Mouse (Mus musculus) liver, embryonic 16.5 days (tissue): ENCODE data around the gene Hs3st4. TPM values are rescaled to one million over a fixed set of nuclear protein-coding genes. Genes with fewer than 3 reads are reported as not detected.

Experiments used
- ATAC-seq: fragments of 200-750 bp; cut with Nextera tagmentation; 2 replicates; pipeline ENCODE4 v1.8.0; 2017; ENCODE audit warnings: low read depth, mild to moderate bottlenecking, moderate number of reproducible peaks, moderate library complexity
- H3K27ac ChIP-seq: fragments of 300-500 bp; sonication (generic); 2 replicates; pipeline ENCODE4 v1.5.1; 2014; ENCODE audit warnings: mild to moderate bottlenecking, low read length
- H3K27me3 ChIP-seq: fragments of 300-500 bp; sonication (generic); 2 replicates; pipeline ENCODE4 v1.6.1; 2014; ENCODE audit warnings: low read depth, low read length, mixed read lengths; ENCODE audit not compliant: control insufficient read depth, insufficient read depth
- H3K36me3 ChIP-seq: fragments of 300-500 bp; sonication (generic); 2 replicates; pipeline ENCODE4 v1.6.1; 2014; ENCODE audit warnings: mild to moderate bottlenecking; ENCODE audit not compliant: control insufficient read depth, insufficient read depth
- H3K4me1 ChIP-seq: fragments of 300-500 bp; sonication (generic); 2 replicates; pipeline ENCODE4 v1.6.1; 2014; ENCODE audit warnings: low read depth, low read length, mixed read lengths; ENCODE audit not compliant: control insufficient read depth
- H3K4me2 ChIP-seq: fragments of 300-500 bp; sonication (generic); 2 replicates; pipeline ENCODE4 v1.6.1; 2014; ENCODE audit warnings: low read depth, low read length, mixed read lengths
- H3K4me3 ChIP-seq: fragments of 300-500 bp; sonication (generic); 2 replicates; pipeline ENCODE4 v1.5.1; 2014; ENCODE audit warnings: low read depth, mild to moderate bottlenecking, low read length
- H3K9ac ChIP-seq: fragments of 300-500 bp; sonication (generic); 2 replicates; pipeline ENCODE4 v1.6.1; 2014; ENCODE audit warnings: low read depth, low read length
- H3K9me3 ChIP-seq: fragments of 300-500 bp; sonication (generic); replicated peaks from 2 replicates; pipeline ENCODE4 v1.6.1; 2016; ENCODE audit warnings: low read length; ENCODE audit not compliant: control insufficient read depth
- WGBS: fragments of 180-500 bp; shearing (Covaris S2); extraction: QIAGEN DNeasy Blood & Tissue Kit; methylation state at CpG from one replicate; pipeline ENCODE4 v1.1.7; 2014; ENCODE audit not compliant: insufficient replicate concordance; 5-methylcytosine and 5-hydroxymethylcytosine counted together
- polyA plus RNA-seq: library from polyadenylated mRNA; unstranded; fragments of >200 nt; fragmentation: Nextera tagmentation; extraction: Ambion mirVana; gene quantifications from 2 replicates; pipeline ENCODE4 v1.2.1, GENCODE M21; 2015

Hs3st4 gene
- polyA plus RNA-seq, 1 experiment from 2014 or later = not detected

DNA sequence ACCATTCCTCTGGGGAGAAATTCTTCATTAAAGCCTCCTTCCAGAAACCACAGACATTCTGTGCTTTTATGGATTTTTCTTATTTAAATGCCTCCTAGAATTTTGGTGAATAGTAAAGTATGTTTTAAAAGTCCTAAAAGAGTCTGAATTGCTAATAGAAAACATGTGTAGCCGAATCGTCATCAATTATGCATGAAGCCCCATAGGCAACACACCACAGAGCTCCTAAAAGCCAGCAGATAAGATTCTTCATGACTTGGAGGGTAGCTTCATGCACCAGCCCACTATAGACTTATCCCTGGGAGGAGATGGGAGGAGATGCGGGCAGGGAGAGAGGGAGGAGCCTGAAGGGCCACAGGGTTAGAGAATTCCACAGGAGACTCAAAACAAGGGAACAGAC, 358.8 kb downstream of the Hs3st4 start:
- WGBS = 54% methylated on average over 3 of the region's 3 CpGs
- Histone ChIP-seq H3K4me2 (no peak overlapping the region), H3K9me3 (no peaks in the 10 kb centered on the region), H3K4me3 (no peak overlapping the region), H3K27ac (no peak overlapping the region), H3K27me3 (no peaks in the 10 kb centered on the region), H3K4me1 (no peaks in the 10 kb centered on the region), H3K9ac (no peak overlapping the region), H3K36me3 (no peaks in the 10 kb centered on the region)
- no peak for ATAC-seq

- Histone ChIP-seq H3K27ac (no peak overlapping the region), H3K4me3 (no peak overlapping the region), H3K4me1 (no peaks in the 10 kb centered on the region), H3K36me3 (no peaks in the 10 kb centered on the region), H3K9me3 (no peaks in the 10 kb centered on the region), H3K4me2 (no peak overlapping the region), H3K27me3 (no peaks in the 10 kb centered on the region), H3K9ac (no peak overlapping the region)
- no peak for ATAC-seq
- 53% methylated on average over 13 of the region's 13 CpGs for WGBS
These were observed 364.7 kb downstream of the Hs3st4 start for GRCm38 (mm10) chr7:124347218-124348017.

GRCm38 (mm10) chr7:124354035-124354434, 371.4 kb downstream of the Hs3st4 start:
- no peaks in the 10 kb centered on the region for H3K27me3 ChIP-seq
- H3K36me3 ChIP-seq = no peaks in the 10 kb centered on the region
- WGBS = 65% methylated on average over 4 of the region's 4 CpGs
- no peak for ATAC-seq
- no peak overlapping the region for H3K27ac ChIP-seq
- H3K9me3 ChIP-seq = no peaks in the 10 kb centered on the region
- H3K4me1 ChIP-seq = no peaks in the 10 kb centered on the region
- H3K4me2 ChIP-seq = no peak overlapping the region
- H3K9ac ChIP-seq = no peak overlapping the region
- H3K4me3 ChIP-seq = no peak overlapping the region

GRCm38 (mm10) chr7:124358068-124358467, 375.4 kb downstream of the Hs3st4 start:
- no peak for ATAC-seq
- no peak overlapping the region for H3K9ac ChIP-seq
- no peak overlapping the region for H3K4me2 ChIP-seq
- H3K4me1 ChIP-seq = no peaks in the 10 kb centered on the region
- no peaks in the 10 kb centered on the region for H3K36me3 ChIP-seq
- H3K9me3 ChIP-seq = no peaks in the 10 kb centered on the region
- H3K27ac ChIP-seq = no peak overlapping the region
- no peaks in the 10 kb centered on the region for H3K27me3 ChIP-seq
- H3K4me3 ChIP-seq = no peak overlapping the region
- WGBS = 55% methylated on average over 3 of the region's 3 CpGs

- Histone ChIP-seq H3K27ac (no peak overlapping the region), H3K36me3 (no peaks in the 10 kb centered on the region), H3K4me1 (no peaks in the 10 kb centered on the region), H3K4me2 (no peak overlapping the region), H3K9ac (no peak overlapping the region), H3K4me3 (no peak overlapping the region), H3K27me3 (no peaks in the 10 kb centered on the region), H3K9me3 (no peaks in the 10 kb centered on the region)
- no peak for ATAC-seq
- WGBS = 57% methylated on average over 4 of the region's 4 CpGs
These were observed 377.2 kb downstream of the Hs3st4 start for GRCm38 (mm10) chr7:124359836-124360235.

DNA sequence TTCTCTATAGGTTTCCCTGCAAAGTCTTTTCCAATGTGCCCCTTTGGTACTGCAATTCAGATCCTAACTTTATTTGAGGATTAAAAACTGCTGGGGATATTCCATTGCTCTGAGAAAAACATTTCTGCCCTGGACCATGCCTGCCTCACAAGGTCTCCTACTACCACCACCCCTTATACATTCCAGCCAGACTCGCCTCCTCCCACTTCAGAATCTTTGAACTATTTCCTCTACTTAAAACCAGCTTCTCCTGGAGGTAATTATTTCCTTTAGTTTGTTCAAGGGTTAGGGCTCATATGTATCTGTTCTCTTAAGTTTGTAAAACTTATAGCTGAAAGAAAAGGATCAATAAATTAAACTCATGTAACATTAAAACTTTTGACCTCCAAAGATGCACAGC, 389.6 kb downstream of the Hs3st4 start:
- no peak overlapping the region for H3K4me2 ChIP-seq
- H3K4me3 ChIP-seq = no peak overlapping the region
- WGBS = 45% methylated on average over 1 of the region's 1 CpGs
- no peaks in the 10 kb centered on the region for H3K27me3 ChIP-seq
- no peak for ATAC-seq
- H3K36me3 ChIP-seq = no peaks in the 10 kb centered on the region
- H3K9me3 ChIP-seq = no peaks in the 10 kb centered on the region
- no peak overlapping the region for H3K27ac ChIP-seq
- H3K4me1 ChIP-seq = no peaks in the 10 kb centered on the region
- H3K9ac ChIP-seq = no peak overlapping the region

DNA sequence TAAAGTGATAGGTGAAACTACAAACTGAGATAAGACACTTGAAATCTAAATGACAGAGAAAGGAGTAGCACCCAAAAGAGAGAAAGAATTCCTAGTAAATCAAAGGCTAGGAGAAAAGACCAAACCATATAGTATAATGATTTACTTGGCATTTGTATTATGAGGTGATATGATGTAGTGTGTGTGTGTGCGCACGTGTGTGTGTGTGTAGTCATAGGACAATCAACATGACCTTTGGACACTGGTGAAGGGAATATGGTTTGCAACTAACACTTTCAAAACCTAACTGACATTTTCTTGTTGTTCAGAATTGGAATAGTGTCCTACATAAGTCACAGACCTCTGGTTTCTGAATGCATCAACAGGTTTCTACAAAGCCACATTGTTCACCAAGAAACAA, 390.0 kb downstream of the Hs3st4 start:
- Histone ChIP-seq H3K9me3 (no peaks in the 10 kb centered on the region), H3K9ac (no peak overlapping the region), H3K36me3 (no peaks in the 10 kb centered on the region), H3K4me3 (no peak overlapping the region), H3K4me2 (no peak overlapping the region), H3K27ac (no peak overlapping the region), H3K27me3 (no peaks in the 10 kb centered on the region), H3K4me1 (no peaks in the 10 kb centered on the region)
- ATAC-seq = no peak
- WGBS = 65% methylated on average over 2 of the region's 2 CpGs

- no peak overlapping the region for H3K27ac ChIP-seq
- ATAC-seq = no peak
These were observed 400.8 kb downstream of the Hs3st4 start for GRCm38 (mm10) chr7:124383489-124383888.

DNA sequence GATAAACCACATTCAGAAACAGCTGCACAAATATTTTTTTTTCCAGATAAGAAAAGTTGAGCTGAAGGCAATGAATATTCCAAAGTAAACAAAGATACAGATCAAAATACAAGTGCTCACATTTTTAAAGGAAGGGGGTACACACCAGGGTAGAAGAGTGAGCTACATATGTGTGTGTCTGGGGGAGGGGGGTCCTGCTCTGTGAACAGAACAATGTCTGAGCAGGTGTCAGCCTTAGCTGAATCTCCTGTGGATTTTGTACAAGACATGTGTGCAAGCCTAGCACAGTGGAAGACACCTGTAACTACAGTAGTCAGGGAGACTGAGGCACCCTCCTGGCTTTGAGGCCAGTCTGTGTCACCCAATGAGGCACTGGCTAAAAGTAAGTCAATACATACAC, 416.5 kb downstream of the Hs3st4 start:
- Histone ChIP-seq H3K4me3 (no peak overlapping the region), H3K4me1 (no peaks in the 10 kb centered on the region)
- ATAC-seq = no peak

More at GRCm38 (mm10) chr7:124383489-124383888, 400.8 kb downstream of the Hs3st4 start:
- 27% methylated on average over 4 of the region's 4 CpGs for WGBS
- Histone ChIP-seq H3K27me3 (no peaks in the 10 kb centered on the region), H3K9me3 (no peaks in the 10 kb centered on the region), H3K9ac (no peak overlapping the region), H3K4me2 (no peak overlapping the region), H3K36me3 (no peaks in the 10 kb centered on the region), H3K4me3 (no peak overlapping the region), H3K4me1 (no peaks in the 10 kb centered on the region)

More for the DNA sequence above, 416.5 kb downstream of the Hs3st4 start:
- no peak overlapping the region for H3K27ac ChIP-seq
- no peak overlapping the region for H3K9ac ChIP-seq
- no peak overlapping the region for H3K4me2 ChIP-seq
- no peaks in the 10 kb centered on the region for H3K36me3 ChIP-seq
- H3K9me3 ChIP-seq = no peaks in the 10 kb centered on the region
- H3K27me3 ChIP-seq = no peaks in the 10 kb centered on the region
